Mouse (Mus musculus): ENCODE results near the gene Srrt. TPM values are rescaled to one million over a fixed set of nuclear protein-coding genes. Genes with fewer than 3 reads are reported as not detected.
A peak's percentile ranks its signal among the peaks of the same experiment; 100 is the strongest.

The Srrt gene
- polyA plus RNA-seq, 1 experiment from 2014 or later = 69.9 TPM

DNA sequence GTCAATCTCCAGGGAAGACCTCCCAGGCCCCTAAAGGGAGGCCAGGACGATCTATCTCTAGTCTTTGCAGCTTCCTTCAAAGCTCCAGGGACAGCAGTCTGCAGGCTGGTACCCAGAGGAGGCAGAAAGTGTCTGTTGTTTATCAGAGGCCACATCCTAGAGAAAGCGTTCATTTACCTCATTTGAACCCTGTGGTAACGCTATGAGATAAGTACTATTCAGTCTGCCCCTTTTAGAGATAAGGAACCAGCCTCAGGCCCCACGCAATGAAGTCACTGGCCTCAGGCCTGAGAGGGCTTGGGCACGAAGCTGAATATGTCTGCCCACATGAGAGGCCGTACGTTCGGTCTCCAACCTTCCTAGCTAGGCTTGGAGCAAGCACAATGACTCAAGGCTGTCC is 9.9 kb upstream of the Srrt start:
- H3K9ac ChIP-seq (ENCODE audit: low read length) = no peak overlapping the region
- peaks cover 37% of the 10 kb centered on the region for H3K36me3 ChIP-seq (ENCODE audit: control insufficient read depth, insufficient read depth, low read length)
- H3K4me3 ChIP-seq (ENCODE audit: control insufficient read depth in 1 of 2, insufficient read depth in 1 of 2, low read depth in 1 of 2, low read length in 2 of 2) = no peak overlapping the region
- 48% methylated on average over 8 of the region's 8 CpGs for WGBS
- peaks cover 22 to 23% of the 10 kb centered on the region in 2 experiments for H3K4me1 ChIP-seq (ENCODE audit: control insufficient read depth in 2 of 2, insufficient read depth in 2 of 2, low read length in 2 of 2)
- no peaks in the 10 kb centered on the region for H3K27me3 ChIP-seq (ENCODE audit: control insufficient read depth, insufficient read depth, low read length)
- H3K27ac ChIP-seq (replicated peaks in 1 of 2; ENCODE audit: control insufficient read depth in 1 of 2, insufficient read depth in 1 of 2, low read depth in 2 of 2, low read length in 2 of 2) = no peak overlapping the region
- H3K4me2 ChIP-seq (ENCODE audit: low read length) = no peak overlapping the region
- no peak for ATAC-seq (ENCODE audit: insufficient number of reproducible peaks, insufficient read depth, low FRiP score, low read depth)
- no peaks in the 10 kb centered on the region for H3K9me3 ChIP-seq (ENCODE audit: control insufficient read depth, low read length)

DNA sequence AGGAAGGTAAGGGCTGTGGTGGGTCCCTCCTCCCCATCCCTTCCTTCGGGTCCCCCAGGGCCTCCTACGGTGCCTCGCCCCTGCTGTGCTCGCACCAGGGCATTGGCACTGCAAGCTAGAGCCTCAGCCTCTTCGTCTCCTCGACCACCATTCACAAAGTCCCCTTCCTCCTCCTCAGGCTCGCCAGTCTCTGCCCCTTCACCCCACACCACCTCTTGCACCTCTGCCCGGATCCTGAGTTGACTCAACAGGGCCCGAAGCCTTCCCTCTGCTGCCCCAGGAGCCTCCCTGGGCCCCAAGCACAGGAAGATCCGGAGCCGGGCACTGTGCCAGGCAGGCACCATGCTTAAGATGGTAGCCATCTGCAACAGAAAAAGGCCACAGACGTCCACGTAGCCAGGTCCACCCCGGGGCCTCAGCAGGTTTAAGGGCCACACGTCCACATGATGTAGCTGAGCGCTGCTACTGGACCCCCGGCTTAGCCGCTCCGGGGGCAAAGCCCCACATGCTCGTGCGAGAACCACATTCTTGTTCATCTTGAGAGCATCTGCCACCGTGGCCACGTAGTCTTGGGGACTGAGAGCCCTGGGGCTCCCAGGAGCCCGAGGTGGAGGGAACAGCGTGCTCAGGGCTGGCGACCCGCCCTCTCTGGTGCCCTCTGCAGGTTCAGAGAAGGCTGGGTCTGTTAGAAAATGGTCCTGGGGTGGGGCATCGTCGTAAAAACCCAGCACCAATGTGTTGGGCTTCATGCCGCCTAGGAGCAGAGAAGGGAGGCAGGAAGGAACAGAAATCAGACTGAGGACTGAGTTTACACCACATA is 7.8 kb upstream of the Srrt start:
- H3K9ac ChIP-seq (ENCODE audit: low read length) = peak overlapping the region; percentile 97; the same call in 1 of the 2 replicates
- H3K27me3 ChIP-seq (ENCODE audit: control insufficient read depth, insufficient read depth, low read length) = no peaks in the 10 kb centered on the region
- peaks cover 22 to 25% of the 10 kb centered on the region in 2 experiments for H3K4me1 ChIP-seq (ENCODE audit: control insufficient read depth in 2 of 2, insufficient read depth in 2 of 2, low read length in 2 of 2)
- no peaks in the 10 kb centered on the region for H3K9me3 ChIP-seq (ENCODE audit: control insufficient read depth, low read length)
- no peak overlapping the region; a peak in 1 of 4 replicates for H3K4me3 ChIP-seq (ENCODE audit: control insufficient read depth in 1 of 2, insufficient read depth in 1 of 2, low read depth in 1 of 2, low read length in 2 of 2)
- peaks cover 44% of the 10 kb centered on the region for H3K36me3 ChIP-seq (ENCODE audit: control insufficient read depth, insufficient read depth, low read length)
- ATAC-seq (ENCODE audit: insufficient number of reproducible peaks, insufficient read depth, low FRiP score, low read depth) = 0 out of 2 replicates have a peak, but pooled peaks have one; percentile 5
- WGBS = 37% methylated on average over 30 of the region's 30 CpGs
- no peak overlapping the region for H3K4me2 ChIP-seq (ENCODE audit: low read length)
- peak overlapping the region in 1 of 2 experiments; percentile 91; a peak in 1 of 4 replicates for H3K27ac ChIP-seq (replicated peaks in 1 of 2; ENCODE audit: control insufficient read depth in 1 of 2, insufficient read depth in 1 of 2, low read depth in 2 of 2, low read length in 2 of 2)

DNA sequence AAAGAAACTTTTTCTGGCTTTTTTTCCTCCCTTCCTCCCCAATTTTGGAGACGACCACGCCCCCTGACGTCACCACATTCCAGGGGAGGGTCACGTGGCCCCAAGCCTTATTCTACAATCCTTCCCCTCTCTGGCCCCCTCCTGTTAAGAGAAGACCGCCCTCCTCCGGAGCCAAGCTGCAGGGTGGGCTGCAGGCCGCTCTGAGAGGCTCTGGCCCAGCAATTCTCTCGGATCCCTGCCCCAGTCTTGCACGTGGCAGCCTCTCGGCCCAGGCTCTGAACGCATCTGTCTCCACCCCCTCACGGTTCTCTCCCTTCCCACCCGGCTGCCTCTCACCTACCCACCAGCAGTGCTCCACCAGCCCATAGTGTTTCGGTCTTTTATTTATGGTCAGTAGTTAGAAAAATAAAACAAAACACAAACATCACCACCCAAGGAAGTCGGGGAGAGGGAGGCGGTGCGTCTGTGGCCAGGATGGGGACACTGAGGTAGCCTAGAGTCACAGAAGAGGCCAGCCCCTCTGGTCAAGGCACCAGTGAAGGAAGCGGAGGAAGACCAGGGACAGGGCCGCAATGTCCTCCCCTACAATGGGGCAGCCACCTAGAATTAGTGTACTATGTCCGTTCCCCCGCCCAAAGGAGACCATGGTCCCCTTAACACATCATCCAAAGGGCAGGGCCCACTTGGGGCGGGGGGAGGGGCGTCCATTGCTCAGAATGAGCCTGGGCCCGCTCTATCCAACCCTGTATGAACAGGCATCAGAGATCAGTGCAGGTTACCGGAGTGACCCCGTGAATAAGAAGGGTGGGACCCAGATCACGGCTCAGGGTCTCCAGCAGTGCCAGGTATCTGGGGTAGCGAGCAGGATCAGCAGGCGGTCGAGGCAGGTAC is 7.0 kb upstream of the Srrt start, which contains the start of gene Trip6:
Gene Trip6, minus strand, starts transcription at position 212 of the 891 bp plus-strand sequence.
- peaks cover 47% of the 10 kb centered on the region for H3K36me3 ChIP-seq (ENCODE audit: control insufficient read depth, insufficient read depth, low read length)
- ATAC-seq (ENCODE audit: insufficient number of reproducible peaks, insufficient read depth, low FRiP score, low read depth) = peak; percentile 86

DNA sequence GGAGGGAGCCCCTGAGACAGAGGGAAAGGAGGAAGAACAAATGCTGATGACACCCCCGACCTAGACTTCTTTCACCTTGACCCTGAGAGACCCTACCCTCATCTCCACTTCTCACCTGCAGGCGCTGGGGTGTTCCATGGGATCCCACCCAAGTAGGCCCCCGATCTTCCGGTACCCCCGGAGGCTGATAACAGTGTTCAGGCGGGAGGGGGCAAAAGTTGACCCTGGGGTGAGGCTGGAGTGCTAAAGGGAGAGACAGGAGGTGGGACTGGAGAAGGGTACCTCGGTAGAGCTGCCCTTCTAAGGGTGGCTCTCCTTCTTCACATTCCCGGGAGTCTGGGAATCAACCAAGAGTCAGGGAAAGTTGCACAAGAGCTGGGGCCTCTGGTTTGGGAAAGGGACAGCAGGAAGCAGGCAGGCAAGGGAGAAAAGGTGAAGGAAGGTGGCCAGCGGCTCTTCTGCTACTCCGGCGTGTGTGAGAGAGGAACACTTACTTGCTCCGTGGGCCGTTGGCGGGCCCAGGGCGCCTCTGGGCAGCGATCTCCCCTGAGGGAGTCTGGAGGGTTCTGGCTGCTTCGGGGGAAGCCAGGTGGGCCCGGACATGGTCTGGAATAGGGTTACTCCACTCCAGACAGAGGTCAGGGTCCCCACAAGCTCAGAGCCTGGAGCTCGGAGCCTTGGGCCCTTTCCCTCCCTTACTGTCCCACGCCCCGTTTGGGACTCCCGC is 6.2 kb upstream of the Srrt start:
- H3K27ac ChIP-seq (replicated peaks in 1 of 2; ENCODE audit: control insufficient read depth in 1 of 2, insufficient read depth in 1 of 2, low read depth in 2 of 2, low read length in 2 of 2) = peak overlapping the region; percentile 60 to 91
- H3K27me3 ChIP-seq (ENCODE audit: control insufficient read depth, insufficient read depth, low read length) = no peaks in the 10 kb centered on the region
- H3K9ac ChIP-seq (ENCODE audit: low read length) = peak overlapping the region; percentile 97
- peak overlapping the region; percentile 96 for H3K4me2 ChIP-seq (ENCODE audit: low read length)
- peaks cover 22 to 25% of the 10 kb centered on the region in 2 experiments for H3K4me1 ChIP-seq (ENCODE audit: control insufficient read depth in 2 of 2, insufficient read depth in 2 of 2, low read length in 2 of 2)
- H3K9me3 ChIP-seq (ENCODE audit: control insufficient read depth, low read length) = no peaks in the 10 kb centered on the region
- H3K36me3 ChIP-seq (ENCODE audit: control insufficient read depth, insufficient read depth, low read length) = peaks cover 52% of the 10 kb centered on the region
- ATAC-seq (ENCODE audit: insufficient number of reproducible peaks, insufficient read depth, low FRiP score, low read depth) = peak; percentile 38
- under 1% methylated on average over 22 of the region's 22 CpGs for WGBS
- H3K4me3 ChIP-seq (ENCODE audit: control insufficient read depth in 1 of 2, insufficient read depth in 1 of 2, low read depth in 1 of 2, low read length in 2 of 2) = peak overlapping the region; percentile 74 to 77

More for the DNA sequence above, 7.0 kb upstream of the Srrt start, which contains the start of gene Trip6:
- H3K4me3 ChIP-seq (ENCODE audit: control insufficient read depth in 1 of 2, insufficient read depth in 1 of 2, low read depth in 1 of 2, low read length in 2 of 2) = peak within 1 kb of the TSS; percentile 74 to 77
- H3K27me3 ChIP-seq (ENCODE audit: control insufficient read depth, insufficient read depth, low read length) = no peaks in the 10 kb centered on the region
- H3K27ac ChIP-seq (replicated peaks in 1 of 2; ENCODE audit: control insufficient read depth in 1 of 2, insufficient read depth in 1 of 2, low read depth in 2 of 2, low read length in 2 of 2) = peak within 1 kb of the TSS; percentile 60 to 91
- H3K4me2 ChIP-seq (ENCODE audit: low read length) = peak within 1 kb of the TSS; percentile 96
- peaks cover 22 to 25% of the 10 kb centered on the region in 2 experiments for H3K4me1 ChIP-seq (ENCODE audit: control insufficient read depth in 2 of 2, insufficient read depth in 2 of 2, low read length in 2 of 2)
- 23% methylated on average over 30 of the region's 30 CpGs for WGBS
- peak within 1 kb of the TSS; percentile 97 for H3K9ac ChIP-seq (ENCODE audit: low read length)
- no peaks in the 10 kb centered on the region for H3K9me3 ChIP-seq (ENCODE audit: control insufficient read depth, low read length)

DNA sequence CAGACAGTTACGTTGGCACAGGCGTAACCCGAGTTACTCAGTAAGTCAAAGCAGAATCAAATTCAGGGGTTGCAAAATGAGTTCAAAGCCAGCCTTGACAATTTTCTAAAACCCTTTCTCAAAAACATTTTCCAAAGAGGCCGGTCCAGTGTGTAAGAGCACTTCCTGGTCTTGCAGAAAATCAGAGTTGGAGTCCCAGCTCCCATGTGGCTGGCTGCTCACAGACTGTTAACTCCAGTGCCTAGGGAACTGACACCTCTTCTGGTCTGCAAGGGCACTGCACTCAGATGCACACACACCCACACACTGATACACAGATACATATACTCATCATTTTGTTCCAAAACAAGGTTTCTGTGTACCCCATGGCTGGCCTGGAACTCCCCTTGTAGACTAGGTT is 882 bp upstream of the Srrt start:
- H3K4me2 ChIP-seq (ENCODE audit: low read length) = peak overlapping the region; percentile 77
- 95% methylated on average over 4 of the region's 4 CpGs for WGBS
- peak overlapping the region; percentile 87 to 95; a peak in 3 of 4 replicates for H3K27ac ChIP-seq (replicated peaks in 1 of 2; ENCODE audit: control insufficient read depth in 1 of 2, insufficient read depth in 1 of 2, low read depth in 2 of 2, low read length in 2 of 2)
- H3K9me3 ChIP-seq (ENCODE audit: control insufficient read depth, low read length) = no peaks in the 10 kb centered on the region
- H3K4me1 ChIP-seq (ENCODE audit: control insufficient read depth in 2 of 2, insufficient read depth in 2 of 2, low read length in 2 of 2) = peaks cover 12 to 48% of the 10 kb centered on the region in 2 experiments
- peak overlapping the region; percentile 98 for H3K9ac ChIP-seq (ENCODE audit: low read length)
- peak overlapping the region in 1 of 2 experiments; percentile 91; a peak in 2 of 4 replicates for H3K4me3 ChIP-seq (ENCODE audit: control insufficient read depth in 1 of 2, insufficient read depth in 1 of 2, low read depth in 1 of 2, low read length in 2 of 2)
- H3K36me3 ChIP-seq (ENCODE audit: control insufficient read depth, insufficient read depth, low read length) = peaks cover 65% of the 10 kb centered on the region
- no peak for ATAC-seq (ENCODE audit: insufficient number of reproducible peaks, insufficient read depth, low FRiP score, low read depth)
- H3K27me3 ChIP-seq (ENCODE audit: control insufficient read depth, insufficient read depth, low read length) = no peaks in the 10 kb centered on the region

DNA sequence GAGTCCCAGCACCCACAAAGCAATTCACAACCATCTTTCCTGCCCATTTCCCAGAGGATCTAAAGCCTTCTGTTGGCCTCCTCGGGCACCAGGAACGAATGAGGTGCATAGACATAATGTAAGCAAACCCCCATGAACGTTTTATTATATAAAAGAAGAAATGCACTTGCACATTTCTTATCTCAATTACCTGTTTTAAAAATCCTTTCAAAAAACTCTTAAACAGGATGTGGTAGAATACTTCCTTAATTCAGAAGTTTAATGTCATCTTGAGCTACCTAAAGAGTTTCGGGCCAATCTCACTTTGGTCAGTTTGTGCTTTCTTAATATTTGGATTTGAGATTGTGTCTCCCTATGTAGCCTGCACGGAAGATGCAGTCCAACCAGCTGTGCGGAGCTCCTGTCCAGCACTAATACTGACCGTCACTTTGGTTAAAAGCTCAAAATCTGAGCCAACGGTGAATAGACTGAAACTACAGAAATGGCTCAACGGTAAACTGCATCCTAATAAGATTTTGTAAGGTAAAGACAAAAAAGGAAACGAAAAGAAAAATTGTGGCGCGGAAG is 952 bp downstream of the Srrt start:
- Histone ChIP-seq H3K4me1 (ENCODE audit: control insufficient read depth in 2 of 2, insufficient read depth in 2 of 2, low read length in 2 of 2) (peaks cover 4 to 40% of the 10 kb centered on the region in 2 experiments), H3K27me3 (ENCODE audit: control insufficient read depth, insufficient read depth, low read length) (no peaks in the 10 kb centered on the region), H3K36me3 (ENCODE audit: control insufficient read depth, insufficient read depth, low read length) (peaks cover 71% of the 10 kb centered on the region), H3K9ac (ENCODE audit: low read length) (peak overlapping the region; percentile 98), H3K4me3 (ENCODE audit: control insufficient read depth in 1 of 2, insufficient read depth in 1 of 2, low read depth in 1 of 2, low read length in 2 of 2) (peak overlapping the region; percentile 91 to 97), H3K9me3 (ENCODE audit: control insufficient read depth, low read length) (no peaks in the 10 kb centered on the region), H3K27ac (replicated peaks in 1 of 2; ENCODE audit: control insufficient read depth in 1 of 2, insufficient read depth in 1 of 2, low read depth in 2 of 2, low read length in 2 of 2) (peak overlapping the region; percentile 87 to 95), H3K4me2 (ENCODE audit: low read length) (peak overlapping the region; percentile 77)
- ATAC-seq (ENCODE audit: insufficient number of reproducible peaks, insufficient read depth, low FRiP score, low read depth) = no peak
- 15% methylated on average over 12 of the region's 12 CpGs for WGBS
